Mouse (Mus musculus) heart, postnatal 0 days (tissue): ENCODE results near the gene Sox6.

Experiments
- CTCF ChIP-seq: IDR thresholded peaks from 2 replicates; pipeline ENCODE4 v1.5.1; 2016; ENCODE audit warnings: antibody characterized with exemption, control low read depth, low read depth
- EP300 ChIP-seq: IDR thresholded peaks from 2 replicates; pipeline ENCODE4 v1.6.1; 2016; ENCODE audit warnings: antibody characterized with exemption, low read depth

DNA sequence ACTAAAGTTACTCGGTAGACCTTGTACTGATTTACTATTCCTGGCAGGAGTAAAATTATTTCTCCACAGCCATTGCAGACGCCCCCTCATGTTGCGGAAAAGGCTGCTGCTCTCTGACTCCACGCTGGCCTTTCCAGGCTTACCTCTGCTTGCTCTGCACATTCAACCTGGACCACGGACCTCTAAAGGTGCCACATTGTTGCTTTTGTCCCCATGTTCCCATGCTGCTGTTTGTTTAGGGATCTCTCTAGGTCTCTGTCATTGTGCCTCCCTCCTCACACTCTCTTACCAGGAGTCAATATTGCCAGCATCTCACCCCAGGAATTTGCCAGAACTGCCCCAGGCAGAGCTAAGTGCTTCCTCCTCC lies 473.6 kb downstream of the Sox6 start:
- TF ChIP-seq CTCF (no peak), EP300 (no peak)
